Mouse (Mus musculus) lung, postnatal 4 days (tissue): Measurements from ENCODE around the gene Trabd2b.

Experiments used
- DNase-seq, 2 experiments: peaks; one replicate each; pipeline ENCODE4 v3.0.0; 2021

Trabd2b gene

GRCm38 (mm10) chr4:114547658-114548448, 141.3 kb downstream of the Trabd2b start:
- DNase-seq: peak in 1 of 2 experiments; percentile 49

GRCm38 (mm10) chr4:114549487-114549886, 143.0 kb downstream of the Trabd2b start:
- no peak for DNase-seq

GRCm38 (mm10) chr4:114550471-114551156, 144.1 kb downstream of the Trabd2b start:
- no peak for DNase-seq

- DNase-seq: no peak
Observed at GRCm38 (mm10) chr4:114556880-114557279, 150.4 kb downstream of the Trabd2b start.

- DNase-seq: no peak
Observed at GRCm38 (mm10) chr4:114557731-114558130, 151.2 kb downstream of the Trabd2b start.

GRCm38 (mm10) chr4:114558487-114558886, 152.0 kb downstream of the Trabd2b start:
- DNase-seq: peak in 1 of 2 experiments; percentile 46

GRCm38 (mm10) chr4:114560638-114561216, 154.2 kb downstream of the Trabd2b start:
- no peak for DNase-seq

GRCm38 (mm10) chr4:114564131-114564695, 157.7 kb downstream of the Trabd2b start:
- peak in 1 of 2 experiments; percentile 26 for DNase-seq

GRCm38 (mm10) chr4:114567594-114567993, 161.1 kb downstream of the Trabd2b start:
- DNase-seq: no peak

GRCm38 (mm10) chr4:114568081-114568605, 161.6 kb downstream of the Trabd2b start:
- DNase-seq: no peak

- DNase-seq: peak; percentile 24 to 67
Observed at GRCm38 (mm10) chr4:114578153-114578950, 171.8 kb downstream of the Trabd2b start.

- DNase-seq: peak; percentile 27 to 53
Observed at GRCm38 (mm10) chr4:114583546-114584144, 177.1 kb downstream of the Trabd2b start.

- no peak for DNase-seq
Observed at GRCm38 (mm10) chr4:114584686-114585085, 178.2 kb downstream of the Trabd2b start.

- peak; percentile 24 to 57 for DNase-seq
Observed at GRCm38 (mm10) chr4:114593554-114594215, 187.2 kb downstream of the Trabd2b start.

- peak; percentile 24 to 45 for DNase-seq
Observed at GRCm38 (mm10) chr4:114595188-114595701, 188.7 kb downstream of the Trabd2b start.

- DNase-seq: peak; percentile 30 to 41
Observed at GRCm38 (mm10) chr4:114599121-114599520, 192.6 kb downstream of the Trabd2b start.

GRCm38 (mm10) chr4:114601201-114602009, 194.9 kb downstream of the Trabd2b start:
- no peak for DNase-seq

GRCm38 (mm10) chr4:114605670-114606069, 199.1 kb downstream of the Trabd2b start:
- DNase-seq: no peak

- no peak for DNase-seq
Observed at GRCm38 (mm10) chr4:114607873-114608272, 201.3 kb downstream of the Trabd2b start.

- DNase-seq: no peak
Observed at GRCm38 (mm10) chr4:114609297-114609696, 202.8 kb downstream of the Trabd2b start.
